Mouse (Mus musculus) forelimb bud, embryonic 11.5 days (tissue): Measurements from ENCODE around the gene Lilra6.
"Not testable (repeated sequence)": the region's sequence is repeated elsewhere in the genome, so short reads cannot be mapped to it uniquely, and the experiment has no call there.

Source experiments
- DNase-seq: peaks from one replicate; pipeline ENCODE4 v3.0.0-alpha.2; 2012; ENCODE audit warnings: low read depth, low spot score

The Lilra6 gene

DNA sequence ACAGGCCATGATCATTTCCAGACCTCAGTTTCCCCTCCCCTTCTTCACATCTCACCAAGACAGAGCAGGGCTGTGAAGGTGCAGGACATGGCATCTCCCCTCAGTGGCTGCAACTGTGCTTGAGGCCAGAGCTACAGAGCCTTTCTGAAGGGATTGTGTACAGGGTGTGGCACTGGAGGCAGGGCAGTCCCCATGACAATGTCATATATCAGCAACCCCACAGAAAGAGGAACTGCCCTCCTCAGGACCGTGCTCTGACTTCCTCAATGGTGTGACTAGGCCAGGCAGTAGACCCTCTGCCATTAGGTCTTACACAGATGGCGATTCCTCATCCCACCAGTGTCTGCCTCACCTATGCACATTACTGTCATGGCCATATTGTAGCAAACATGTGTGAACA is at the start of gene Lilra6:
Gene Lilra6 (minus strand): TSS at position 117 of the 400 bp plus-strand sequence.
- not testable (repeated sequence) for DNase-seq

DNA sequence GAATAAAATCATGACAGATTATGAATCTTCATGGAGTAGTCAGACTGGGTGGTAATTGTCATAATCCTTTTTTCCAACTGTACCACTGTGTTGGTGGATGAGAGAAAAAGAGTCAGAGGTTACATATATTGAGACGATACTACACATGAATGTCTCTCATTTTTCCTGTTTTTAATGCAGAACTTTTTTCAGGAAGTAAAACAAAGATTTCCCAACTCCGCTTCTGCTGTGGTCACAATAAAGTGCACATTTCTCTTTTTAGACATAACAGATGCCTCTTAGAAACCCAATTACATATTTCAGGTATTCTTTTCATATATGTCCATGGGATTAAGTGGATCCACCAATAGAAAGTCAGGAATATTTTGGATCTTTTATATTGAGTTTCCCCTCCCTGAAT is 46.7 kb upstream of the Lilra6 start:
- DNase-seq = no peak

DNA sequence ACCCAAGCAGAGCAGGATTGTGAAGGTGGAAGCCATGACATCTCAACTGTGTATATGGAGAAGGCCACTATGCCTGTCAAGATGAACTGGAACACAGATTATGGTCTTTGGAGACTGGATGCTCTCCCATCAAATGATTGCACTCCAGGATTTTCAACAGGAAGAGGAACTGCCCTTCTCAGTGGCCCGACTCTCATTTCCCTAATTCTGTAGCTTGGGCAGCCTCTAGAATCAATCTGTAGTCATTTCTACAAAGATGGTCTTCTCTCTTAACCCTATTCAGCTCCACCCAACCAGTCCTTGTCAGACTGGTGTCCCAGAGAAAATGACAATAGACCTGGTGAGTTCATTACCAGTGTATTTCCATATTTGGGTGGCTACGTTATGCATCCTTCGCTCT is 42.1 kb upstream of the Lilra6 start:
- no peak for DNase-seq

DNA sequence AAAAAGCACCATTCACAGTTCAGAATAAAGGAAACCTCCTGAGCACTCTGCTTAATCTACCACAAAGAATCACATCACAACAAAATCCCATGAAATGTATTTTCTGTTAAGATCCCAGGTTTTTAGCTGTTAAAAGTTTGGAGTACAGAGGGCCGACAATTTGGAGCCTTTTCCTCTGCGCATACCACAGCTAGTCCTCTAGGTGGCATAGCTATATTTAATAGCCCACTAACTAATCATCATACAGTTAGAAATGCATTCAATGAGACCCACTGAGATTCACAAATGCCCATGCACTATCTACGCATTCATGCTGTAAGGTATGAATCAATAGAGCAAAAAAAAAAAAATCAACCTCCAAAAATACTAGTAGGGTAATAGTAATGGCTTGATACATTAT is 33.9 kb upstream of the Lilra6 start:
- no peak for DNase-seq

DNA sequence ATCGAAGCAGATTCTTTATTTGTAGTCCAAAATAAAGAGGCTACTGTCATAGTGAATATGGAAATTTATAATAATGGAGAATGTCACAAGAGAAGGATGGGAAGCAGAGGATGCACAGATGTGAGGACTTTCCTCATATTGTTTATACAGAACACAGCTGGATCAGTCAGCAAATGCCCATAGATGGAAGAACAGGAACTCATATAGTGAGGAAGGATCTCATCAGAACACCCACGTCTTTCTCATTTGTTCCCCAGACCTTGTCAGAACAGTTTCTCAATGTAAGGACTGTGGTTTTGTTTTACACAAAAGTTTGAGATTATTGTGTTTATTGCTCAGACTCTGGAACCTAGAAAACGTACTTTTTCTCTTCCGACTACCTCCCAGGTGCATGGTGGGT is 32.9 kb upstream of the Lilra6 start:
- DNase-seq = no peak

DNA sequence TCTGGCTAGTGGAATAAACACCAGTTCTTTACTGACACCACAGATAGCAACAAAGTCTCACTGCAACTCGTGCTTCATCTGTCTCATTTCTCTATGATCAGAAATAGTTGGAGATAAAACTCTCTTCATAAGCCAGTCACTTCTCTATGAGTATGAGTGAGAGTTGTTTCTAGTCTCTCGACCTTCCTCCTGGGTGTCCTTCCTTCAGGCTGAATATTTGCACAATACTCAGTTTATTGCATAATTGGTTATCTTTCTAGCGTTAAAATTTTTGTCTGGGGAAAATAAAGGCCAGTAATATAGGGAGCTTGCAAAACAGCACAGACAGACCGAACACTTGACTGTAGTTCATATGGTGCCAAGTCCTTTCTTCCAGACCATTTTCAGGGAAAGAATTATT is 30.8 kb upstream of the Lilra6 start:
- no peak for DNase-seq

DNA sequence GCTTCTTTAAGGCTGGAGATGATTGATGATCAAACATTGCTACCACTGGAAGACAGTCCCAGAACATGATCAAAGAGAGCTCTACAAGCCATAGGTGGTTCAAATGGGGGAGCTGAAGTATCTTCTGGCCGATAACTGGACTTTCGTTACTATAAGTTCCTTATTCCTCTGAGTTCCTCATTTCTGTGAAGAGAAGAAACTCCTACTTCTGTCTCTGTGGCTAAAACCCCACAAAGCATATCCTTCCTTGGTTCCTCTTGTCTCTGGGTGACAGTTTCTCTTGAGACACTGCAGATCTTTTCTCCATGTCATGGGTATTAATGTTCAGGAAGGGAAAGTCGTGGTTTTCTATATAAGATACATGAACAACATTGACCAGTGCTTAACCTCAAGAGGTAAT is 25.6 kb upstream of the Lilra6 start:
- DNase-seq = no peak

DNA sequence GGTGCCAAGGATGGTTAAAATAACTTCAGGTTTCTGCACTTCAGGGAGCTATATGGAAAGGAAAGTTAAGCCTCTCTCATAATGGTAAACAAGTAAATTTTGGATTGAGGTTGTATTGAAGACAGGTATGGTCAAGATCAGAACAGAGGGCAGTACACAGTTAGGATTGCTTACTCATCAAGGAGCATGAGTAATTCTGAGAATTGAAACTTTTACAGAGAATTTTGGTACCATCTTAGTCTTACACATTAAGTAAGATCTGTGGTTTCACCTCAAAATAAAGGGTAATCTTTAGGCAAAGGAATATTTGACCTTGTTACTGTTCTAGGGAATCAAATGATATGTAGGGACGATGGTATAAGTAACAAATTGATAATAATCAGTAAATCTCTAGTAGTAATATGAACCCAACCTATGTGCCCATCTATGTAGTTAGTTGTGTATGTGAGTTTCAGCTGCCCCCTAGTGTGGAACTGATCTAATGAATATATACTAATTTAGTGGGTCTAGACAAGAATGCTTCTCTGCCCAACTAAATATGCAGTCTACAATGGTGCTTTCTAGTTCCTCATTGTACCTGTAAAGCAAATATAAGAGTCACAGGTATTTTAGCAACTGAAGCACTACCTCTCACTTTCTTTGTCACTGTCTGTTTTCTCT is 24.7 kb upstream of the Lilra6 start:
- no peak for DNase-seq

DNA sequence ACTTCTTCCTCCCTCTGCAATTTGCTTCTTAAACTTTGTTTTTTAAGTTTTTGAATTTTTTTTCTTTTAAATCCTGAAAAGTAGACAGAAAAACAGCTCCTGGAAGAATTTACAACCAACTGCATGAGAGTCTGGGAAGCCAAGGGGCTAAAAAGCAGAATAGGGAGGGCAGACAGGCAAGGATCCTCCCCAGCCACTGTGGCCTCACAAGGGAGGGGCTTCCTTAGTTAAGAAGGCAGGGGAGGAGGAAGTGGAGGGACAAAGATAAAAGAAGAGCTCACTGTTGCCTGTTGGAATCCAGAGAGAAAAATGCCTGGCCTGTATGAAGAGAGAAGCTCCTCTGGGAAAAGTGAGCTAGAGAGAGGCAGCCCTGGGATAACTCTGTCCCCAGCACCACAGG is 20.2 kb upstream of the Lilra6 start:
- not testable (repeated sequence) for DNase-seq

DNA sequence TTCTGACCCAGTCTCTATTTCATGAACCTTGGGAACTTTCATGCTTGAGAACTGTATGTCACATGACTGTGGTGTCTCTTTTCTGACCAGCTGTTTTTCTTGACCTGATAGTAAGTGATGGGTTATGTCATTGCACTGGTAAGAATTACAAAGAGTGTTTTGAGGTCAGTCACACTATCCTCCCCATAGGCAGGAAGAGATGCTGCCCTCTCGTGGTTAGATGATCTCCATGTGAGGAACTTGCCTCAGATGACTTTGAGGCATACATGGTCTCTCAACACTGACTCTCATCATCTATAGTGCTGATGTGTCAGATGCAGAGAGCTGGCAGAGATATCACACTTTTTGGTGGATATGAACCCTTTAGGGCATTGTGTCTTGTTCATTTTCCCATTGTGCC is 11.6 kb downstream of the Lilra6 start:
- DNase-seq = no peak

DNA sequence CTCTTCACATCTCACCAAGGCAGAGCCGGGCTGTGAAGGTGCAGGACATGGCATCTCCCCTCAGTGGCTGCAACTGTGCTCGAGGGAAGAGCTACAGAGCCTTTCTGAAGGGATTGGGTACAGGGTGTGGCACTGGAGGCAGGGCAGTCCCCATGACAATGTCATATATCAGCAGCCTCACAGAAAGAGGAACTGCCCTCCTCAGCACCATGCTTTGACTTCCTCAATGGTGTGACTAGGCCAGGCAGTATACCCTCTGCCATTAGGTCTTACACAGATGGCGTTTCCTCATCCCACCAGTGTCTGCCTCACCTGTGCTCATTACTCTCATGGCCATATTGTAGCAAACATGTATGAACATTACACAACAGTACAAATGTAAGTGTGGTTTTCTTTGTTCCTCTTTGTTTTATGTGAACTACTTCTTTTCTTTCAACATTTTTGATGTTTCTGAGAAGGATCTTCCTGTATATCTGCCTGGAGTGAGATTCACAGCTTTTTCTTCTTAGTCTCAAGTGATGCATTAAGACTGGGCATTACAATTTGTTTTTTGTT is 17.2 kb downstream of the Lilra6 start, which contains the start of gene Gm14548:
Gene Gm14548 (minus strand): TSS at position 85 of the 555 bp plus-strand sequence.
- DNase-seq = not testable (repeated sequence)

DNA sequence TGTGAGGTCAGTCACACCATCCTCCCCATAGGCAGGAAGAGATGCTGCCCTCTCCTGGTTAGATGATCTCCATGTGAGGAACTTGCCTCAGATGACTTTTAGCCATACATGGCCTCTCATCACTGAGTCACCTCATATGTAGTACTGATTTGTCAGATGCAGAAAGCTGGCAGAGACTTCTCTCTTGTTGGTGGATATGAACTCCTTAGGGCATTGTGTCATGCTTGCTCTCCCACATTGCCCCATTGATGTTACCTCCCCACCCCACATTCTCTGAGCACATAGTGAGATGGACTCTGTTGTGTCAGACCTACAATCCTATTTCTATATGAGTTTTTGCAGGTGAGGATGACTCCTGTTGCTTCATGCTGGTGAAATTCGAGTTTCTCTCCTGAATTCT is 40.3 kb downstream of the Lilra6 start:
- DNase-seq = not testable (repeated sequence)
